Comparison of ENCODE assay signal across 24 mouse cellular contexts in genomic region chr3:108789299-108789698, GRCm38 (mm10). TPM values are rescaled to one million over a fixed set of nuclear protein-coding genes. Genes with fewer than 3 reads are reported as not detected.
A peak's percentile ranks its signal among the peaks of the same experiment; 100 is the strongest.
DNase-seq lines count a peak whose midpoint lies in the region; ATAC-seq lines count a peak whose summit lies in the region.
"Had no signal": no experiment of that assay in that cellular context is flagged by ENCODE, and none has a peak within 500 bp of the region (broad histone marks: within the 10 kb centered on the region; RNA-seq: fewer than 3 reads in every experiment).

No protein-coding gene starts in this region.

- H3K4me1 ChIP-seq in forebrain, embryonic 14.5 days (ENCODE audit: control insufficient read depth, insufficient read depth, low read length) = no peaks in the 10 kb centered on the region
- peaks cover 12% of the 10 kb centered on the region for H3K4me1 ChIP-seq in forebrain, embryonic 10.5 days
- H3K4me1 ChIP-seq in limb, embryonic 15.5 days = peaks cover 40% of the 10 kb centered on the region
- H3K4me1 ChIP-seq: forebrain, embryonic 12.5 days; midbrain, embryonic 13.5 days had no signal

- peak; percentile 28 for DNase-seq in forebrain, embryonic 14.5 days (ENCODE audit: low spot score)
- DNase-seq in forebrain, embryonic 10.5 days (ENCODE audit: extremely low spot score, low spot score) = no peak
- peak; percentile 39 for DNase-seq in embryo, embryonic 10.5 days (ENCODE audit: low spot score)
- peak; percentile 76 for DNase-seq in forelimb bud, embryonic 11.5 days (ENCODE audit: low read depth, low spot score)
- no peak for DNase-seq in testis, postnatal 14 days (ENCODE audit: low spot score)
- DNase-seq in thymus, postnatal 4 days = no peak
- no peak for DNase-seq in cerebellum, adult 11 months
- DNase-seq: adrenal gland, postnatal 25 days; cerebellum, adult 2 months; cerebellum, postnatal 36 days; gastrocnemius, postnatal 14 days; heart, adult 2 months; heart, postnatal 4 days; kidney, adult 11 months; kidney, postnatal 10 days; thymus, postnatal 14 days had no signal

- no peak overlapping the region for H3K4me2 ChIP-seq in forebrain, embryonic 14.5 days (ENCODE audit: low read length)
- H3K4me2 ChIP-seq in limb, embryonic 15.5 days = no peak overlapping the region
- H3K4me2 ChIP-seq: forebrain, embryonic 12.5 days; lung, embryonic 15.5 days; midbrain, embryonic 13.5 days had no signal

- H3K9ac ChIP-seq in forebrain, embryonic 14.5 days (ENCODE audit: low read length) = no peak overlapping the region
- H3K9ac ChIP-seq in limb, embryonic 15.5 days = no peak overlapping the region
- H3K9ac ChIP-seq: forebrain, embryonic 12.5 days; liver, embryonic 14.5 days; lung, embryonic 15.5 days; midbrain, embryonic 13.5 days had no signal

- H3K27me3 ChIP-seq in forebrain, embryonic 14.5 days (replicated peaks; ENCODE audit: control insufficient read depth, insufficient read depth, low read length) = no peaks in the 10 kb centered on the region
- no peaks in the 10 kb centered on the region for H3K27me3 ChIP-seq in forebrain, embryonic 10.5 days (ENCODE audit: poor library complexity, severe bottlenecking)
- no peaks in the 10 kb centered on the region for H3K27me3 ChIP-seq in limb, embryonic 15.5 days
- H3K27me3 ChIP-seq: forebrain, embryonic 12.5 days; lung, embryonic 15.5 days; midbrain, embryonic 13.5 days had no signal

- 60% methylated on average over 5 of the region's 5 CpGs for WGBS in forebrain, embryonic 14.5 days
- WGBS in forebrain, embryonic 10.5 days = 77% methylated on average over 5 of the region's 5 CpGs
- WGBS in limb, embryonic 15.5 days = 28% methylated on average over 5 of the region's 5 CpGs

- H3K4me3 ChIP-seq in forebrain, embryonic 14.5 days (ENCODE audit: low read depth, low read length) = no peak overlapping the region
- H3K4me3 ChIP-seq in forebrain, embryonic 10.5 days = no peak overlapping the region
- no peak overlapping the region for H3K4me3 ChIP-seq in limb, embryonic 15.5 days
- H3K4me3 ChIP-seq: forebrain, embryonic 12.5 days; heart, adult 2 months; lung, embryonic 15.5 days; midbrain, embryonic 13.5 days had no signal

- peak; percentile 34; the same call in 1 of the 2 replicates for ATAC-seq in forebrain, embryonic 14.5 days
- ATAC-seq in limb, embryonic 15.5 days (ENCODE audit: insufficient number of reproducible peaks, low FRiP score, low TSS enrichment, low read depth) = no peak; the same call in 1 of the 2 replicates
- ATAC-seq: CD4-positive, CD25-positive, alpha-beta regulatory T cell, adult 4 months; hindbrain, postnatal 0 days; midbrain, embryonic 13.5 days had no signal

- peaks cover 6% of the 10 kb centered on the region; the same call in 1 of the 2 replicates for H3K36me3 ChIP-seq in forebrain, embryonic 14.5 days (ENCODE audit: control insufficient read depth, insufficient read depth, low read length)
- peaks cover 12% of the 10 kb centered on the region for H3K36me3 ChIP-seq in forebrain, embryonic 10.5 days (replicated peaks)
- H3K36me3 ChIP-seq in limb, embryonic 15.5 days = peaks cover 14% of the 10 kb centered on the region

- H3K27ac ChIP-seq in forebrain, embryonic 14.5 days (ENCODE audit: low read depth, low read length) = no peak overlapping the region
- no peak overlapping the region for H3K27ac ChIP-seq in forebrain, embryonic 10.5 days
- peak overlapping the region; percentile 72 for H3K27ac ChIP-seq in limb, embryonic 15.5 days
- H3K27ac ChIP-seq: forebrain, embryonic 12.5 days; heart, adult 2 months; hindbrain, postnatal 0 days; liver, embryonic 14.5 days; lung, embryonic 15.5 days; midbrain, embryonic 13.5 days had no signal

- no peaks in the 10 kb centered on the region for H3K9me3 ChIP-seq in forebrain, embryonic 14.5 days (replicated peaks; ENCODE audit: control insufficient read depth, low read length)
- peaks cover 14% of the 10 kb centered on the region for H3K9me3 ChIP-seq in forebrain, embryonic 10.5 days
- no peaks in the 10 kb centered on the region for H3K9me3 ChIP-seq in limb, embryonic 15.5 days
- H3K9me3 ChIP-seq: lung, embryonic 15.5 days had no signal

RNA-seq across cellular contexts. Expression of gene Aknad1, which starts 49.8 kb away (rescaled TPM):
- polyA plus RNA-seq in forebrain, embryonic 14.5 days (2014; fragmentation: Nextera tagmentation; extraction: Ambion mirVana) = not detected in 2 replicates
- not detected in 2 replicates for polyA plus RNA-seq in forebrain, embryonic 10.5 days (2016; fragmentation: Nextera tagmentation; extraction: Ambion mirVana)
- 1.3 and 1.5 TPM in 2 replicates for polyA plus RNA-seq in limb, embryonic 15.5 days (2015; fragmentation: Nextera tagmentation; extraction: Ambion mirVana)
- polyA plus RNA-seq: CD4-positive, CD25-positive, alpha-beta regulatory T cell, adult 4 months; cerebellum, adult 2 months; forebrain, embryonic 12.5 days; heart, embryonic 14.5 days; hindbrain, postnatal 0 days; midbrain, embryonic 13.5 days had no signal

RNA-seq across cellular contexts. Expression of gene Stxbp3, which starts 51.0 kb away (rescaled TPM):
- 13.8 and 14.0 TPM in 2 replicates for polyA plus RNA-seq in forebrain, embryonic 14.5 days (2014; fragmentation: Nextera tagmentation; extraction: Ambion mirVana)
- 23.9 and 24.4 TPM in 2 replicates for polyA plus RNA-seq in forebrain, embryonic 10.5 days (2016; fragmentation: Nextera tagmentation; extraction: Ambion mirVana)
- 46.6 and 51.8 TPM in 2 replicates for polyA plus RNA-seq in limb, embryonic 15.5 days (2015; fragmentation: Nextera tagmentation; extraction: Ambion mirVana)

Comparison
In these comparisons a context has a peak if more than half of its experiments do, and no peak if none do; other contexts are left out.
1. DNase-seq: peak in forebrain, embryonic 14.5 days (single experiment), embryo, embryonic 10.5 days (single experiment) and forelimb bud, embryonic 11.5 days (single experiment); none in forebrain, embryonic 10.5 days (single experiment), testis, postnatal 14 days (single experiment), thymus, postnatal 4 days (single experiment) and cerebellum, adult 11 months (single experiment).